Mouse (Mus musculus): ENCODE measurements around the gene Gdpd3. TPM values are rescaled to one million over a fixed set of nuclear protein-coding genes. Genes with fewer than 3 reads are reported as not detected.

Gdpd3 gene
- polyA plus RNA-seq, 1 experiment from 2014 or later: 11.1 TPM

DNA sequence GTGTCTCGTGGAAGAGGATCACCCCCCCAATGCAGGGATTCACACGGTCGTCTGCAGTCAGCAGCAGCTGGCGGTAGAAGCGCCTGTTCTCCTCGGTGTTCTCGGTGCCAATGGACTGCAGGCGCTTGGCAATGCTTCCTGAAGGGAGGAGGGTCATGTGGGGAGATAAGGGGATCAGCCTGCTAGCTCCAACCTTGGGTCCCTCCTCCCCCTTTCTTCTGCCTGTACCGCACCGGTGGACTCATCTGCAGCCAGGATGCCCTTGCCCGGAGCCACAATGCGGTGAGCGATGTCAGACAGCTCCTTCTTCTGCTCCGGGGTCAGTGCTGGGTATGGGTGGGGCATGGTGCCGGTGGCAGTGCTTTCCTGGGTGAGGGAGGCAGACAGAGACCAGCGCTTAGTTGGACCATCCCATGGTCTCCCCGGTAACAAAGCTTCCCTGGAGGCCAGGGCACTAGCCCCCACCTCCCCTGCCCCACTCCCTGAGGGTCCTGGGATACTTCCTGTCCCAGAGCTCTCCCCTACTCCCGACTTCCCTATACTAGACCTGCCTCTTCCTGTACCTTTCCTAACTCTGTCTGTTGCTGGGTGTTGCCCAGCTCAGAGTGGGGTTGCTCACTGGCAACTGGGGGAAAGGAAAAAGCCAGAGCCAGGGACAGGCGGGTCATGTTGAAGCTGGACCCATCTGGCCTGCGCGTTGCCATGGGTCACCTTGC lies 31.4 kb downstream of the Gdpd3 start, which contains the start of gene Fam57b:
Fam57b (plus strand) TSS at position 258 of the 716 bp plus-strand sequence.
- WGBS: 21% methylated on average over 21 of the region's 21 CpGs
- no peak for ATAC-seq (ENCODE audit: insufficient read depth, low FRiP score)
- peak within 1 kb of the TSS; percentile 97 for H3K27ac ChIP-seq (ENCODE audit: low read length)

DNA sequence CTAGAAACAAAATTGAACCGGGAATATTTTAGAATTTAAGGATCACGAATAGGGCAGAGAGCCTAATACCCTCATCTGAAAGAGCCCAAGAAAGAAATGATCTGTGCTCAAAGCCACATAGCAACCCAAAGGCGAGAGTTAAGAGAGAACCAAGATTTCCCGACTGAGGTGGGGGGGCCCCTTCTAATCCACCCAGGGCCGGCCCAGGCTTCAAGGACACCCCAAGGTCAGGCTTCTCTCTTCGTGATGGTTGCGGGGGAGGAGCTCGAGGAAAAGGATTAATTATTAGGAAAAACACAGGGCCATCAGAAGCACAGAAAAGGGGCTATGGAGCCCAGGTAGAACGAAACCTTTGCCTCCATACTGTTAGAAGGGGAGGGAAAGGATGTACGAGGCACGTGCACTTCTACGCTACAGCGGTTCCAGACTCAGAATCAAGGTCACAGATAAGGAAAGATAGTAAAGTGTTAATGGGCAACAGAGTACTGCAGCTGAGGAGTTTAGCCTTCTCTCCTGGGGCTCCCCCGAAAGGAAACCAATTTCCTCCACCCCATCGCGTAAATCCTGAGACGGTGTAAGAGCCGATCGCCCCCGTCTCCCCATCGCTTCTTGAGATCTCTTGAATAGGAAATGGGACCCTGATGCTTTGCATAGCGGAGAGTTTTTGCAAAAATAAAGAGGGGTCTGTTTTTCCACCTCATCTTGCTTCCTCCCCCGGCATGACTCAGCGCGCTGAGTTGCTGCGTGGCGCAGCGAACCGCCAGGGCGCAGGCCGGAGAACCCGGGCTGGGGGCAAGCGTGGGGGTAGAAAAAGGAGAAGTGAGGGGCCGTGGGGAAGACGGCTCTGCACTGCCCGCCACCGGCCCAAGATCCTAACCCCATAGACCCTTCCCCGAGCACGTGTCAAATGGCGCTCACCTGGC lies 32.3 kb downstream of the Gdpd3 start:
- peak overlapping the region; percentile 97 for H3K27ac ChIP-seq (ENCODE audit: low read length)
- under 1% methylated on average over 40 of the region's 40 CpGs for WGBS
- H3K4me2 ChIP-seq (ENCODE audit: low read depth, low read length): peak overlapping the region; percentile 55
- H3K4me3 ChIP-seq (replicated peaks; ENCODE audit: low read length): peak overlapping the region; percentile 73
- ATAC-seq (ENCODE audit: insufficient read depth, low FRiP score): no peak
- peak overlapping the region; percentile 87 for H3K9ac ChIP-seq (ENCODE audit: low read length)
- no peaks in the 10 kb centered on the region for H3K9me3 ChIP-seq (replicated peaks; ENCODE audit: control insufficient read depth, low read length)
- H3K36me3 ChIP-seq (ENCODE audit: control insufficient read depth, insufficient read depth, low read length): peaks cover 18% of the 10 kb centered on the region
- H3K4me1 ChIP-seq (ENCODE audit: control insufficient read depth, insufficient read depth, low read length): peaks cover 28% of the 10 kb centered on the region
- no peaks in the 10 kb centered on the region for H3K27me3 ChIP-seq (ENCODE audit: control insufficient read depth, insufficient read depth, low read length)

More for the DNA sequence above, 31.4 kb downstream of the Gdpd3 start, which contains the start of gene Fam57b:
- Histone ChIP-seq H3K27me3 (ENCODE audit: control insufficient read depth, insufficient read depth, low read length) (no peaks in the 10 kb centered on the region), H3K9me3 (replicated peaks; ENCODE audit: control insufficient read depth, low read length) (no peaks in the 10 kb centered on the region), H3K4me2 (ENCODE audit: low read depth, low read length) (peak within 1 kb of the TSS; percentile 55), H3K9ac (ENCODE audit: low read length) (peak within 1 kb of the TSS; percentile 87), H3K4me1 (ENCODE audit: control insufficient read depth, insufficient read depth, low read length) (peaks cover 35% of the 10 kb centered on the region), H3K4me3 (replicated peaks; ENCODE audit: low read length) (peak within 1 kb of the TSS; percentile 73), H3K36me3 (ENCODE audit: control insufficient read depth, insufficient read depth, low read length) (peaks cover 18% of the 10 kb centered on the region)

DNA sequence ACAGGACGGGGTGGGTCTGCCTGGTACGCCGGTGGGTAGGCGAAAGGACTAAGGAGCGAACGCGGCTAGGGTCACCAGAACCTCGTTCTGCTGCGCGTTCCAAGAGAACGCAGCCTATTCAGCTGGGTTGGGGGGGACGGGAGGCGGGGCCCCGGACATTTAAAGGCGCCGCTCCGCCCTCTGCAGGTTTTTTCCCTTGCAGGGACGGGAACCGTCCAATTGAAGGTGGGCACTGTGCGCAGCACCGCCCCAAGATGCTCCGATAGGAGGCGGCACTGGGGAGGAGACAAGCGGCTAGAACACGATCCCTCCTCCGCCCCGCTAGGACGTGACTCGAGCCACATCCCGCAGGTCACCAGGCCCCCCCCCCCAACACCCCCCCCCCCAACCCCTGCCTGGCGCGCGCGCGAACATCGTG lies 32.9 kb downstream of the Gdpd3 start:
- Histone ChIP-seq H3K27ac (ENCODE audit: low read length) (peak overlapping the region; percentile 100), H3K36me3 (ENCODE audit: control insufficient read depth, insufficient read depth, low read length) (peaks cover 18% of the 10 kb centered on the region)

DNA sequence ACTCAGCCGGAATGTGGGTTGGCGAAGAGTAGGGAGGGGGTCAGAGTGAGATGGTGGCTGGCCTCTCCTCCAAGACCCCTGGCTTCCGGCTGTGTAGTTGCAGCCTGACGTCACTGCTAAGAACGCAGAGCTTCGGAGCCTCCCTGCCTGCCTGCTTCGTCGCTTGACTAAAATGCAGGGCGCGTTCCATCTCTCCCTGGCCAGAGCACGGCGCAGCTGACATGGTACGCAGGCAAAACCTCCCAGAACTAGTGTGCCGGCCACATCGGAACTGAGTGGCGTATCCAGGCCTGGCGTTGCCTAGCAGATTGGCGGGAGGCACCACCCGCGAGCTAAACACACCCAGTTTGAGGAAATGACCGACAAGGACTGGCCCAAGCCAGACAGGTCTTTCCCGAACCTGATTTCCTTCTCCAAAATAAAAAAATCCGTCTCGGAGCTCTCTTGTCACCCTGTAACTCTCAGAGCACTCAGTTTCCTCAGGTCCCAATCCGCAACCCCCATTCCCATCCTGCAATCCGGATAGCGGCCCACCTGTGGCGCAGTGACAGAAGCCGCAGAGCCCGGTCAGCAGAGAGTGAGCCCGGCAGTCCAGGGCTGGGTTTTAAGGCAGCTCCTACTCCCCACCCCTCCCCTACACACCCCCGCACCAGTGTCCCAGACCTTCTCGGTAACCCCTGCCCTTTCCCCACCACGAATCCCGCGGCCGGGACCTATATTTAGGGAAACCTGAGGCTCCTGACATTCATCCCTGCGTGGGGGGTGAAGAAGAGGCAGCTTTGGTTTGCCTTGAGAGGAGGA lies 33.5 kb downstream of the Gdpd3 start:
- peak; percentile 89 for ATAC-seq (ENCODE audit: insufficient read depth, low FRiP score)
- no peaks in the 10 kb centered on the region for H3K27me3 ChIP-seq (ENCODE audit: control insufficient read depth, insufficient read depth, low read length)
- peak overlapping the region; percentile 73 for H3K4me3 ChIP-seq (replicated peaks; ENCODE audit: low read length)
- WGBS: 2% methylated on average over 37 of the region's 38 CpGs
- H3K9ac ChIP-seq (ENCODE audit: low read length): peak overlapping the region; percentile 83
- H3K4me2 ChIP-seq (ENCODE audit: low read depth, low read length): peak overlapping the region; percentile 81
- peak overlapping the region; percentile 100 for H3K27ac ChIP-seq (ENCODE audit: low read length)
- H3K9me3 ChIP-seq (replicated peaks; ENCODE audit: control insufficient read depth, low read length): no peaks in the 10 kb centered on the region
- H3K4me1 ChIP-seq (ENCODE audit: control insufficient read depth, insufficient read depth, low read length): peaks cover 28% of the 10 kb centered on the region
- peaks cover 18% of the 10 kb centered on the region for H3K36me3 ChIP-seq (ENCODE audit: control insufficient read depth, insufficient read depth, low read length)

More for the DNA sequence above, 32.9 kb downstream of the Gdpd3 start:
- Histone ChIP-seq H3K4me2 (ENCODE audit: low read depth, low read length) (peak overlapping the region; percentile 81), H3K4me1 (ENCODE audit: control insufficient read depth, insufficient read depth, low read length) (peaks cover 28% of the 10 kb centered on the region), H3K9ac (ENCODE audit: low read length) (peak overlapping the region; percentile 87), H3K27me3 (ENCODE audit: control insufficient read depth, insufficient read depth, low read length) (no peaks in the 10 kb centered on the region), H3K4me3 (replicated peaks; ENCODE audit: low read length) (peak overlapping the region; percentile 73), H3K9me3 (replicated peaks; ENCODE audit: control insufficient read depth, low read length) (no peaks in the 10 kb centered on the region)
- under 1% methylated on average over 30 of the region's 36 CpGs for WGBS
- peak; percentile 96 for ATAC-seq (ENCODE audit: insufficient read depth, low FRiP score)

DNA sequence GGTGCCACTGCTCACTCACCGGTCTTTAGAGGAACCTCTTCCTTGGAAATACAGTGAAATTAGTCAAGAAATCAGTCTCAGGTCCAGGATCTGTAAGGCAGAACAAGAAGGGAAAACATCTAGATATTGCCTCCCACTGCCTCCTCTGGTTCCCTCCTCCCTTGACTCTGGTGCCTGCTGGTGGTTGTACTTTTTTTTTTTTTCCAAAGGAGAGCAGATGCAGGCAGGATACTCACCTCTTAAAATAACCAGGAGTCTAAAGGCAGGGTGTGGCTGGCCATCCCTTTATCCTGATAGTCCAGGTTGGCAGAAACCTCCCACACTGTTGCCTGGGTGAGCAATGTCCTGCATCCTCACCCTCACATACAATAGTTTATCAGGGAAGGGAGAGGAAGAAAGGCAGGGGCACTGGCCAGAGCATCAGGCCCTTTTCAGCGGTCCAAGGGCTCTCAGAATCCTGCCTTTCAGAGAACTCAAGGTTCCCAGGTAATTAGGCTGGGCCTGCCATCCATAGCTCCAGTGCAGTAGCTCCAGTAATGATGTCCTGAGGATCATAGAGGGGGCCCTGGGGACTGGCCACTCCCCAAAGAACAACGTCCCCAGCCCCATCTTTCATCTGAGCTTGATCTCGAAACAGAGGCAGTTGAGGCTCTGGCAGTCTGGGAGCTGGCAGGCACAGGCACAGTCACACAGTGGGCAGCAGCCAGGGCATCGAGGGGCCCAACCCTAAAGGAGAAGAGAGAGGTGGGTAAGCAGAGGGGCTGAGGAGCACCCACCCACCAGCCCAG lies 34.3 kb downstream of the Gdpd3 start:
- peaks cover 28% of the 10 kb centered on the region for H3K4me1 ChIP-seq (ENCODE audit: control insufficient read depth, insufficient read depth, low read length)
- 48% methylated on average over 5 of the region's 5 CpGs for WGBS
- H3K36me3 ChIP-seq (ENCODE audit: control insufficient read depth, insufficient read depth, low read length): peaks cover 11% of the 10 kb centered on the region
- H3K27me3 ChIP-seq (ENCODE audit: control insufficient read depth, insufficient read depth, low read length): no peaks in the 10 kb centered on the region
- H3K9ac ChIP-seq (ENCODE audit: low read length): peak overlapping the region; percentile 83
- no peaks in the 10 kb centered on the region for H3K9me3 ChIP-seq (replicated peaks; ENCODE audit: control insufficient read depth, low read length)
- peak overlapping the region; percentile 100 for H3K27ac ChIP-seq (ENCODE audit: low read length)
- peak overlapping the region; percentile 81 for H3K4me2 ChIP-seq (ENCODE audit: low read depth, low read length)
- no peak for ATAC-seq (ENCODE audit: insufficient read depth, low FRiP score)
- H3K4me3 ChIP-seq (replicated peaks; ENCODE audit: low read length): peak overlapping the region; percentile 73

DNA sequence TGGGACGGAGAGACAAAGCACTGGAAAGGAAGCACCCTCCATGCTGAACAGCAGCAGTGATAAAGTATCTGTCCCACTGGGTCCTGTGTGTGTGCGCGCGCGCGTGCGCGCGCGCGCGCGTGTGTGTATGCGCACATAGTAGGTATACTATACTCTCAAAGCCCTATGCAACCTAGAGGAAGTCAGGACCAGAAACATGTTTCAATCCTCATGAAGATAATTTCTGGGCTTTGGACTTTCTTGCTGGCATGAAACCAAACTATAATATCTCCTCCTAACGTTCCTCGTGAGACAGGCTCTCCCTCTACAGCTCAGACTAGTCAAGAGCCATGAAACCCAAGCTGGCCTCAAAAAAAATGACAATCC lies 34.9 kb downstream of the Gdpd3 start:
- Histone ChIP-seq H3K4me2 (ENCODE audit: low read depth, low read length) (no peak overlapping the region), H3K4me1 (ENCODE audit: control insufficient read depth, insufficient read depth, low read length) (peaks cover 27% of the 10 kb centered on the region), H3K9ac (ENCODE audit: low read length) (no peak overlapping the region), H3K27me3 (ENCODE audit: control insufficient read depth, insufficient read depth, low read length) (no peaks in the 10 kb centered on the region), H3K27ac (ENCODE audit: low read length) (no peak overlapping the region; the same call in 1 of the 2 replicates), H3K4me3 (replicated peaks; ENCODE audit: low read length) (no peak overlapping the region), H3K9me3 (replicated peaks; ENCODE audit: control insufficient read depth, low read length) (no peaks in the 10 kb centered on the region), H3K36me3 (ENCODE audit: control insufficient read depth, insufficient read depth, low read length) (peaks cover 7% of the 10 kb centered on the region)
- ATAC-seq (ENCODE audit: insufficient read depth, low FRiP score): no peak
- 92% methylated on average over 16 of the region's 16 CpGs for WGBS

DNA sequence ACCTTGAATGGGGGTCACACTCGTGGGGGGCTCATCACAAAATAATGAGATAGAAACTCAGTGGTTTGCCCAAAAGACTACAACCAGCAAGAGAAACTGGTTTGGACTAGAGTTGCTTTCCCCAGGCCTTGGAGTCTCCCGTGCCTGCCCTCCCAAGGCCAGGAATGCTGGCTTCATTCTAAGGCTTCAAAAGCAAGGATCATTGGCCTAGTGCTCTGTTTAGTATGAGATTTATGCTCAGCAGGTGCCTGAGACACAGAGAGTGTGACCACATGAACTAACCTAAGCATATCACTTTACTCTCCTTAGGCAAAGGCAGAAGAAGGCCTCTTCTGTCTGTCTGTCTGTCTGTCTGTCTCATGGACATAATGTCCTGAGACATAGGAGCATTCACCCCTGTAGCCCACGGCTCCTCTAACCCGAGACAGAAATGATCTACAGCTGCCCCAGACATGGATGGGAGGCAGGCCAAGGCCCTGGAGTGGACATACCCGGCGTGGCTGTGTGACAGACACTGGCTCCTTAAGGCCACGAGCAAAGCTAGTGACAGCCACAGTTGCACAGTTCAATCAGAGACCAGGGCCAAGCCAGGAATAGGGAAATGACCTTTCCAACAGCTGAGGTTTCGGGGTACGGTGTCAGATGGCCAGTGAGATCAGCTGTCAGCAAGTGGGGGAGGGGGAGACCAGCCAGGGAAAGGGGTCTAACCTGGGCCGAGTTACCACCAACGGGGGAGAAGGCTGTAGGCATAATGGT lies 36.2 kb downstream of the Gdpd3 start:
- Histone ChIP-seq H3K9me3 (replicated peaks; ENCODE audit: control insufficient read depth, low read length) (no peaks in the 10 kb centered on the region), H3K36me3 (ENCODE audit: control insufficient read depth, insufficient read depth, low read length) (peaks cover 1% of the 10 kb centered on the region; the same call in 1 of the 2 replicates), H3K4me3 (replicated peaks; ENCODE audit: low read length) (no peak overlapping the region), H3K4me1 (ENCODE audit: control insufficient read depth, insufficient read depth, low read length) (peaks cover 24% of the 10 kb centered on the region), H3K4me2 (ENCODE audit: low read depth, low read length) (no peak overlapping the region), H3K27ac (ENCODE audit: low read length) (peak overlapping the region; percentile 57; the same call in 1 of the 2 replicates), H3K27me3 (ENCODE audit: control insufficient read depth, insufficient read depth, low read length) (no peaks in the 10 kb centered on the region), H3K9ac (ENCODE audit: low read length) (no peak overlapping the region)
- WGBS: 77% methylated on average over 11 of the region's 11 CpGs
- no peak for ATAC-seq (ENCODE audit: insufficient read depth, low FRiP score)
